Mouse (Mus musculus) hindbrain, embryonic 13.5 days (tissue): Measurements from ENCODE around the gene Vamp3. TPM values are rescaled to one million over a fixed set of nuclear protein-coding genes. Genes with fewer than 3 reads are reported as not detected.
"Not testable (repeated sequence)": the region's sequence is repeated elsewhere in the genome, so short reads cannot be mapped to it uniquely, and the experiment has no call there.

Experiments
- ATAC-seq: fragments of 200-750 bp; cut with Nextera tagmentation; 2 replicates; pipeline ENCODE4 v1.8.0; 2017; ENCODE audit warnings: moderate TSS enrichment; ENCODE audit not compliant: low FRiP score
- H3K27ac ChIP-seq: fragments of 300-500 bp; sonication (generic); 2 replicates; pipeline ENCODE4 v1.5.1; 2015; ENCODE audit warnings: inconsistent platforms, mild to moderate bottlenecking, moderate library complexity
- H3K27me3 ChIP-seq: fragments of 300-500 bp; sonication (generic); 2 replicates; pipeline ENCODE4 v1.6.1; 2015; ENCODE audit warnings: mild to moderate bottlenecking, inconsistent platforms
- H3K36me3 ChIP-seq: fragments of 300-500 bp; sonication (generic); 2 replicates; pipeline ENCODE4 v1.6.1; 2015; ENCODE audit warnings: mild to moderate bottlenecking, inconsistent platforms
- H3K4me1 ChIP-seq: fragments of 300-500 bp; sonication (generic); replicated peaks from 2 replicates; pipeline ENCODE4 v1.6.1; 2015; ENCODE audit warnings: inconsistent platforms
- H3K4me2 ChIP-seq: fragments of 300-500 bp; sonication (generic); 2 replicates; pipeline ENCODE4 v1.6.1; 2015; ENCODE audit warnings: inconsistent platforms, mild to moderate bottlenecking, moderate library complexity
- H3K4me3 ChIP-seq: fragments of 300-500 bp; sonication (generic); 2 replicates; pipeline ENCODE4 v1.5.1; 2015; ENCODE audit warnings: mild to moderate bottlenecking, inconsistent platforms
- H3K9ac ChIP-seq: fragments of 300-500 bp; sonication (generic); 2 replicates; pipeline ENCODE4 v1.6.1; 2015; ENCODE audit warnings: mild to moderate bottlenecking, inconsistent platforms
- H3K9me3 ChIP-seq: fragments of 300-500 bp; sonication (generic); 2 replicates; pipeline ENCODE4 v1.6.1; 2016; ENCODE audit warnings: inconsistent platforms
- whole genome bisulfite sequencing: fragments of 180-500 bp; shearing (Covaris S2); methylation state at CpG from one replicate; pipeline ENCODE4 v1.1.7; 2015; 5-methylcytosine and 5-hydroxymethylcytosine counted together
- polyA plus RNA-seq: library from polyadenylated mRNA; unstranded; fragments of >200 nt; fragmentation: Nextera tagmentation; extraction: Ambion mirVana; gene quantifications from 2 replicates; pipeline ENCODE4 v1.2.1, GENCODE M21; 2015

The Vamp3 gene
- polyA plus RNA-seq, 1 experiment from 2014 or later = 61.5 TPM

GRCm38 (mm10) chr4:151043281-151043680 lies 14.5 kb downstream of the Vamp3 start:
- Histone ChIP-seq H3K9ac (no peak overlapping the region), H3K27me3 (peaks cover 16% of the 10 kb centered on the region), H3K4me1 (peaks cover 17% of the 10 kb centered on the region), H3K9me3 (no peaks in the 10 kb centered on the region), H3K4me2 (peak overlapping the region; percentile 94), H3K27ac (no peak overlapping the region), H3K36me3 (peaks cover 19% of the 10 kb centered on the region), H3K4me3 (peak overlapping the region; percentile 59; the same call in 1 of the 2 replicates)
- ATAC-seq = no peak
- 52% methylated on average over 5 of the region's 5 CpGs for WGBS

- 94% methylated on average over 5 of the region's 5 CpGs for WGBS
- H3K36me3 ChIP-seq = peaks cover 2% of the 10 kb centered on the region
- ATAC-seq = no peak
Measured at GRCm38 (mm10) chr4:151041506-151041905, 16.3 kb downstream of the Vamp3 start.

GRCm38 (mm10) chr4:151037800-151038199 lies 20.0 kb downstream of the Vamp3 start:
- no peaks in the 10 kb centered on the region for H3K4me1 ChIP-seq
- H3K4me2 ChIP-seq = no peak overlapping the region
- no peaks in the 10 kb centered on the region for H3K36me3 ChIP-seq
- H3K27ac ChIP-seq = no peak overlapping the region
- 94% methylated on average over 11 of the region's 11 CpGs for WGBS
- H3K9ac ChIP-seq = no peak overlapping the region
- ATAC-seq = no peak
- H3K9me3 ChIP-seq = no peaks in the 10 kb centered on the region
- H3K27me3 ChIP-seq = peaks cover 4% of the 10 kb centered on the region; the same call in 1 of the 2 replicates
- H3K4me3 ChIP-seq = no peak overlapping the region

More at GRCm38 (mm10) chr4:151041506-151041905, 16.3 kb downstream of the Vamp3 start:
- no peak overlapping the region for H3K27ac ChIP-seq
- H3K9me3 ChIP-seq = no peaks in the 10 kb centered on the region
- peaks cover 17% of the 10 kb centered on the region for H3K4me1 ChIP-seq
- no peak overlapping the region for H3K4me2 ChIP-seq
- no peak overlapping the region for H3K4me3 ChIP-seq
- peaks cover 16% of the 10 kb centered on the region for H3K27me3 ChIP-seq
- H3K9ac ChIP-seq = no peak overlapping the region

GRCm38 (mm10) chr4:151036521-151036920 lies 21.2 kb downstream of the Vamp3 start:
- 84% methylated on average over 7 of the region's 7 CpGs for whole genome bisulfite sequencing
- no peaks in the 10 kb centered on the region for H3K27me3 ChIP-seq

GRCm38 (mm10) chr4:151027001-151027400 lies 30.8 kb downstream of the Vamp3 start:
- no peaks in the 10 kb centered on the region for H3K27me3 ChIP-seq
- H3K4me2 ChIP-seq = no peak overlapping the region
- H3K36me3 ChIP-seq = peaks cover 14% of the 10 kb centered on the region
- H3K9ac ChIP-seq = no peak overlapping the region
- no peak overlapping the region for H3K27ac ChIP-seq
- H3K9me3 ChIP-seq = no peaks in the 10 kb centered on the region
- no peaks in the 10 kb centered on the region for H3K4me1 ChIP-seq
- no peak for ATAC-seq
- 46% methylated on average over 6 of the region's 6 CpGs for WGBS
- no peak overlapping the region for H3K4me3 ChIP-seq

More at GRCm38 (mm10) chr4:151036521-151036920, 21.2 kb downstream of the Vamp3 start:
- H3K4me1 ChIP-seq = no peaks in the 10 kb centered on the region
- no peak overlapping the region for H3K9ac ChIP-seq
- no peak for ATAC-seq
- no peaks in the 10 kb centered on the region for H3K9me3 ChIP-seq
- H3K27ac ChIP-seq = no peak overlapping the region
- H3K4me3 ChIP-seq = no peak overlapping the region
- no peaks in the 10 kb centered on the region for H3K36me3 ChIP-seq
- H3K4me2 ChIP-seq = no peak overlapping the region

GRCm38 (mm10) chr4:151024152-151024551 lies 33.6 kb downstream of the Vamp3 start:
- no peak overlapping the region for H3K9ac ChIP-seq
- 93% methylated on average over 9 of the region's 9 CpGs for WGBS
- no peaks in the 10 kb centered on the region for H3K27me3 ChIP-seq
- no peaks in the 10 kb centered on the region for H3K4me1 ChIP-seq
- no peaks in the 10 kb centered on the region for H3K9me3 ChIP-seq
- ATAC-seq = no peak
- H3K4me2 ChIP-seq = no peak overlapping the region
- H3K4me3 ChIP-seq = no peak overlapping the region
- H3K36me3 ChIP-seq = peaks cover 14% of the 10 kb centered on the region
- no peak overlapping the region for H3K27ac ChIP-seq

GRCm38 (mm10) chr4:151017356-151017755 lies 40.4 kb downstream of the Vamp3 start:
- peaks cover 38% of the 10 kb centered on the region for H3K36me3 ChIP-seq
- not testable (repeated sequence) for H3K9me3 ChIP-seq, ATAC-seq, H3K4me3 ChIP-seq, H3K4me1 ChIP-seq, H3K27ac ChIP-seq, H3K4me2 ChIP-seq, H3K9ac ChIP-seq, H3K27me3 ChIP-seq
- 100% methylated on average over 1 of the region's 1 CpGs for WGBS

- Histone ChIP-seq H3K36me3 (peaks cover 41% of the 10 kb centered on the region), H3K4me1 (no peaks in the 10 kb centered on the region), H3K27ac (no peak overlapping the region), H3K4me3 (no peak overlapping the region), H3K27me3 (no peaks in the 10 kb centered on the region), H3K4me2 (no peak overlapping the region), H3K9ac (no peak overlapping the region), H3K9me3 (no peaks in the 10 kb centered on the region)
- ATAC-seq = no peak
- WGBS = 89% methylated on average over 10 of the region's 10 CpGs
Measured at GRCm38 (mm10) chr4:151015946-151016345, 41.8 kb downstream of the Vamp3 start.

- no peak overlapping the region for H3K4me3 ChIP-seq
- H3K9ac ChIP-seq = no peak overlapping the region
- H3K4me2 ChIP-seq = no peak overlapping the region
- H3K9me3 ChIP-seq = no peaks in the 10 kb centered on the region
- WGBS = 92% methylated on average over 7 of the region's 7 CpGs
- H3K4me1 ChIP-seq = no peaks in the 10 kb centered on the region
- no peak for ATAC-seq
- no peaks in the 10 kb centered on the region for H3K27me3 ChIP-seq
- no peak overlapping the region for H3K27ac ChIP-seq
- peaks cover 39% of the 10 kb centered on the region for H3K36me3 ChIP-seq
Measured at GRCm38 (mm10) chr4:151010316-151010715, 47.4 kb downstream of the Vamp3 start.

GRCm38 (mm10) chr4:151006945-151007344 lies 50.8 kb downstream of the Vamp3 start:
- Histone ChIP-seq H3K4me1 (no peaks in the 10 kb centered on the region), H3K4me2 (no peak overlapping the region), H3K9me3 (no peaks in the 10 kb centered on the region), H3K4me3 (no peak overlapping the region), H3K27me3 (no peaks in the 10 kb centered on the region), H3K36me3 (peaks cover 30% of the 10 kb centered on the region), H3K27ac (no peak overlapping the region), H3K9ac (no peak overlapping the region)
- ATAC-seq = no peak
- WGBS = 63% methylated on average over 6 of the region's 6 CpGs

- H3K9me3 ChIP-seq = no peaks in the 10 kb centered on the region
- WGBS = 93% methylated on average over 13 of the region's 13 CpGs
- no peaks in the 10 kb centered on the region for H3K27me3 ChIP-seq
Measured at GRCm38 (mm10) chr4:151005656-151006318, 52.0 kb downstream of the Vamp3 start.

GRCm38 (mm10) chr4:151001397-151001796 lies 56.4 kb downstream of the Vamp3 start:
- Histone ChIP-seq H3K4me3 (no peak overlapping the region), H3K27me3 (no peaks in the 10 kb centered on the region), H3K9me3 (no peaks in the 10 kb centered on the region), H3K4me2 (no peak overlapping the region), H3K4me1 (no peaks in the 10 kb centered on the region), H3K9ac (no peak overlapping the region), H3K27ac (no peak overlapping the region), H3K36me3 (peaks cover 12% of the 10 kb centered on the region)
- no peak for ATAC-seq
- WGBS = 83% methylated on average over 13 of the region's 13 CpGs

More at GRCm38 (mm10) chr4:151005656-151006318, 52.0 kb downstream of the Vamp3 start:
- Histone ChIP-seq H3K9ac (no peak overlapping the region), H3K36me3 (peaks cover 27% of the 10 kb centered on the region), H3K4me2 (no peak overlapping the region), H3K4me3 (no peak overlapping the region), H3K4me1 (no peaks in the 10 kb centered on the region), H3K27ac (no peak overlapping the region)
- no peak for ATAC-seq

GRCm38 (mm10) chr4:150998626-150999025 lies 59.1 kb downstream of the Vamp3 start:
- 96% methylated on average over 9 of the region's 9 CpGs for WGBS
- no peak overlapping the region for H3K4me3 ChIP-seq
- ATAC-seq = no peak
- no peak overlapping the region for H3K9ac ChIP-seq
- H3K36me3 ChIP-seq = no peaks in the 10 kb centered on the region
- H3K4me1 ChIP-seq = no peaks in the 10 kb centered on the region
- H3K27me3 ChIP-seq = no peaks in the 10 kb centered on the region
- H3K27ac ChIP-seq = no peak overlapping the region
- no peak overlapping the region for H3K4me2 ChIP-seq
- H3K9me3 ChIP-seq = no peaks in the 10 kb centered on the region
